Mouse (Mus musculus) thymus, adult 2 months (tissue): ENCODE results near the gene Gzmk.

ENCODE experiments used
- CTCF ChIP-seq: fragments of 200-500 bp; IDR thresholded peaks from 2 replicates; pipeline ENCODE4 v1.5.1; 2012; ENCODE audit warnings: mild to moderate bottlenecking, control low read depth, low read length, moderate library complexity, borderline replicate concordance; ENCODE audit not compliant: control insufficient read depth, poor library complexity, insufficient read depth; ENCODE audit errors: extremely low read depth
- POLR2A ChIP-seq: fragments of 200-500 bp; IDR thresholded peaks from 2 replicates; pipeline ENCODE4 v1.6.1; 2012; ENCODE audit warnings: mild to moderate bottlenecking, low read length, control low read depth, moderate library complexity; ENCODE audit not compliant: control insufficient read depth, poor library complexity, insufficient read depth; ENCODE audit errors: extremely low read depth

DNA sequence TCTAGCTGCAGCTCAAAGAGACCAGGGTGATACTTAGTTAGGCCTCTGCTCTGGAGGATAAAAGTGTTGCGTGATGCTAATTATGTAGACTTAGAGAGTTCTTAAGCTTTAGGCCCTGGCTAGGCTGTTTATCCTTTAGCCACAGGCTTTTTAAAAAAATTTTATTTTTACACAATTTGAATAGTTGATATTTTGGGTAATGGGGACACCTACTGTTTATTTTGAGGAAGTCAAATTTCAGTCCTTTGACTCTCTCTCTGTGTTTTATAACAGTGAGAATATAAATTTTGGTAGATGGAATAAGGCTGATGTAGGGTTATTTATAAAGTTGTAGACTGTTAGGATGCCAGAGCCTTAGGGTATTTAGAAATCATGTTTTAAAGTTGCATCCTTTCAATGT is 86.1 kb downstream of the Gzmk start:
- TF ChIP-seq POLR2A: no peak
- no peak for TF ChIP-seq CTCF
